Mouse (Mus musculus) brain, embryonic 14.5 days (tissue): ENCODE data around the gene Acer1.

Experiments used
- CTCF ChIP-seq: fragments of 200-500 bp; IDR thresholded peaks from 2 replicates; pipeline ENCODE4 v1.5.1; 2012; ENCODE audit warnings: inconsistent platforms, mild to moderate bottlenecking, moderate library complexity, borderline replicate concordance; ENCODE audit not compliant: insufficient read depth, insufficient read length; ENCODE audit errors: extremely low read depth
- POLR2A ChIP-seq: fragments of 200-500 bp; IDR thresholded peaks from 2 replicates; pipeline ENCODE4 v1.6.1; 2012; ENCODE audit warnings: mild to moderate bottlenecking, inconsistent platforms, borderline replicate concordance; ENCODE audit not compliant: poor library complexity, insufficient read depth, insufficient read length, severe bottlenecking; ENCODE audit errors: extremely low read depth

GRCm38 (mm10) chr17:56989467-56990114 is 7.7 kb upstream of the Acer1 start:
- peak; percentile 24; the same call in 1 of the 2 replicates for TF ChIP-seq POLR2A
- TF ChIP-seq CTCF, result no peak
